Mouse (Mus musculus) cerebellum, adult 11-12 months (tissue): ENCODE measurements around the gene Mtfr1l.
A peak's percentile ranks its signal among the peaks of the same experiment; 100 is the strongest.

ENCODE experiments used
- DNase-seq: peaks from one replicate; pipeline ENCODE4 v3.0.0; 2022

Mtfr1l gene

DNA sequence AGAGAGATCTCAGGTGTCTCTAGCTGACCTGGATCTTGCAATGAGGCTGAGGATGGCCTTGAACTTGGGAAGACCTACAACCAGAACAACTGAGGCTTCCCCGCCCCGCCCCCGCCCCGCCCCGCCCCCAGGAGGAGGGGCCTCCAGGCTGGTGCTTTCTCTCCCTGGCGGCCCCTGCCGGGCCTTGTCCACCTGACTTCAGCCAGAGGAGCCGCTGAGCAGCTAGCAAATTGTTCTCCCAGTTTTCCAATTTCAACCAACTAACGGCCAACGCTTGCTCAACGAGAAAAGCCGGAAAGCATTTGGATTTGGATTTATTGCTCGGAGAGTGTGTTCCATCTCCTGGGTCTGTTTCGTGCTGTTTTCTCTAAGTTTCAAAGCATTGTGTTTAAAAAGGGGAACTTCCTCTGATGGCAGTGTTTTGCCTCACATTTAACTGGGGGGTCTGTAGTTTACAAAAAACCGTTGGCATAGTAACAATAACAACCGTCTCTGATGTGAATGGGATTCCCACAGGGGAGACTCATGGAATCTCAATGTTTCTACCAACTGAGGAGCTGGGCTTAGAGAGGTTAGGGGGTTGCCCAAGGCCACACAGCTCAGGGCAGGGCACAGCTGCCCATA lies 22.6 kb upstream of the Mtfr1l start:
- no peak for DNase-seq

DNA sequence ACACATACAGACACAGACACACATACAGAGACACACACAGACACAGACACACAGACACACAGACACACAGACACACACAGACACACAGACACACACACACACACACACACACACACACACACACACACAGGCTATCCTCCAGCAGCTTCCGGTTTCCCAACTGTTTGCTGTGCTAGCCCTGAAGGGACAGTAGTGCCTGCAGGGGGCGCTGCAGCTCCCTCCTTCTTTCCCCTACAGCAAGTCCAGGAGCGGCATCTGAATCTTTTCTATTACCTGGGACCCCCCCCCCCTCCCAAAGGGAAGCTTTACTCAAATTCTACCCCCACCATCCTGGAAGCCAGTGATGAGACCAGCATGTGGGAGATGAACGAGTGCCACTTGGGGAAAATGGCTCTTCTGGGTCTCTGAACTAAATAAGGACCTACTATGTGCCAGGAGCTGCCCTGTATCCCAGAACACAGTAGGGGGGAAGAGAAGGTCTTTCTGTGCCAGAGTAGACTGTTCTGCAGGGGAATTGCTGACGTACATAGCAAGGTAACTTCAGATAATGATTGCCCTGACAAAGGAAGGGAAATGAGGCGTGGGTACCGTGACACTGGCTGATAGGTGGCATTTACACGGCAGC lies 20.9 kb upstream of the Mtfr1l start:
- DNase-seq = no peak

DNA sequence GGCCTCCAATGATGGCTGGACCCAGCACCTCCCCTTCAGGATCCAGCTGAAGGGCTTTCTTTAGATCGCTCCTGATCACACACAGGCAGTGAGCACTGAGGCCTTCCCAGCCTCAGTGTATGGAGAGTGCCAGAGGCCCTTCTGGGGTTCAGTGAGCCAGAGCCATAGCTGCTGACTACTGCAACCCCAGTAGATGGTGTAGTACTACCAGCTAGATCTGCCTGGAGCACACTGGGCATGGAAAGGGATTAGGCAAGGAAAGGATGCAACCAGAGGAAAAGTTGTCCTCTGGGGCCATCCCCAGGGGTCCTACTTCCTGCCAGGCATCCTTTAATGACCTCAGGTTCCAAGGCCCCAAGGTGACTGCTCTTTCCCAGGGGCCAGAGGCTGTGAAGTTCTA lies 18.4 kb upstream of the Mtfr1l start:
- no peak for DNase-seq

DNA sequence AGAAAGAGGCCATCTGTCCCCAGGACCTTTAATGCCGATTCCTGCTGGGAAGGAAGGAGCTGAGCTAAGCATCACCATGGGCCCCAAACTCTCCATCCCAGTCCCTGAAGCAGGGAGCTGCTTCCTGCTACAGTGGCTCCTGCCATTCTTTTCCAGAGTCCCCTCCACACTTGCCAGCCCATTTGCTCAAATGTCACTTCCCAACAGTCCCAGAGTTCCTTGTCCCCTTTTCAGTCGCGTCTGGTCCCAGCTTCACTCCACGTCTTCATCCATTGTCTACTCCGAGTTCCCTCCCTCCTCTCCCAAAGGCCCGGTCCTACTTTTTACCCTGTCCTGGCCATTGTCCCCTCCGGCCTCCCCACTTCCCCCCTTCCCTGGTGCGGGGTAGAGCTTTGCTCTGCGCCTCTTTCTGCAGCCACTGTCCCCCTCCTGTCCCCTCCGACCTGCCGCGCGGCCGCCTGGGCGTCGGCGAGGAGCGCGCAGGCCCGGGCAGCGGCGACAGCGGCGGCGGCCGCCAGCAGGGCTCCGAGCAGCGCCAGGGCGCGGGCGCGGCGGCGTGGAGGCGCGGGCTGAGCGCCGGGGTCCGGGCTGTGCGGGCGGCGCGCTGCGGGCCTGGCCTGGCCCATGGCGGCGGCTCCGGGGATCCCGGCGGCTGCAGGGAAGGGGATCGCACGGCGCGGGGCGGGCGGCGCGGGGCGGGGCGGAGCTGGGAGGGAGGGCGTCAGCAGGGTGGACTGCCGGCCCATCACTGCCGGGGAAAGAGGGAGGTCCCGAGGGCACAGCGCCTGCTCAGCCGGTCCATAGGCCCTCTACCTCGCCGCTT lies 16.5 kb upstream of the Mtfr1l start, which contains the start of gene Selenon:
TSS of gene Selenon (minus strand) at position 673 of the 823 bp plus-strand sequence.
- peak; percentile 70 for DNase-seq

DNA sequence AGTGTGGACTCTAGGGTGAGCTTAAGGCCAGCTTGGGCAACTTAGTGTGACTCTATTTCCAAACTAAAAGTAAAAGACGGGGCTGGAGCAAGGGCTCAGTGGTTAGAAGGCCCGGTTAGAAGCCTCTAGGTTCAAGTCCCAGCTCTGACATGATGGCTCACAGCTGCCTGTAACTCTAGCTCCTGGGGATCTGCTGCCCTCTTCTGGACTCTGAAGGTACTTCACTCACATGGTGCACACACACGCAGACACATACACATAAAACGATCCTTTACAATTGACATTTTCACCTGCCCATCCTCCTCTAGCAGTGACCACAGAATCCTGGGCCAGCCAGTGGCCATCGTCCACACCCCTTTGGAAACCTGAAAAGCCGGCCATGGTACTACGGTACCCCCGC lies 14.7 kb upstream of the Mtfr1l start:
- no peak for DNase-seq

DNA sequence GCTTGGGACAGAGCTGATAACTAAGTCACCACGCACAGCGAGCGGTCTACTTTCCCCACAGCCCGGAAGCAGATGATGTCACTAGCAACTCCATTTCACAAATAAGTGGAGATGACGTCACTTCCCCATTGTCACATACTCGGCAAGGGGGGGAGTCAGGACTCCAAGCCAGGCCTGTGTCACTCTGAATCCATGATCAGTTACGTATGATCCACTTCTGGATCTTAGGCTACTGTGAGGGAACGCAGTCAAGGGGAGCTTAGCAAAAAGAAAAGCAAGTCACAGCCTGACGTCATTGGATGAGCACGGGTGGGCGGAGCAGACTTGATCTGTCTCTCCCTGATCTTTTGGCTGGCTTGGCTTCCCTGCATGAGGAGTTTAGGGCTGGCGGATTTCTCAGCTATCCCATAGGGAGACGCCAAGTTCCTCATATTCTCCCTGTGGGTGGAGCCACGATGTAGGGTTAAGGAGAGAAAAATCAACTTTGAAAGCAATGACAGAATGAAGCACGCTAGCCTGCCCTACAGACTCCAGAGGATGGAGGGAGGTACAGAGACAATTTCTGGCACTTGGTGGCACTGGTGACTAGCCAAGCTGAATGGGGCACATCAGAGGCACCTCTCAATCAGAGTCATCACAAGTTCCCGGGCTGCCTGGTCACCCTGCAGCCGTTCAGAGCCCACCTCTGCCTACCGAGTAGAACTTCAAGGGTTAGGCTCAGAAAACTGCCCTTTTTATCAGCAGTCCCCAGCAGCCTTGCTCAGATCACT lies 13.2 kb upstream of the Mtfr1l start:
- DNase-seq = no peak

DNA sequence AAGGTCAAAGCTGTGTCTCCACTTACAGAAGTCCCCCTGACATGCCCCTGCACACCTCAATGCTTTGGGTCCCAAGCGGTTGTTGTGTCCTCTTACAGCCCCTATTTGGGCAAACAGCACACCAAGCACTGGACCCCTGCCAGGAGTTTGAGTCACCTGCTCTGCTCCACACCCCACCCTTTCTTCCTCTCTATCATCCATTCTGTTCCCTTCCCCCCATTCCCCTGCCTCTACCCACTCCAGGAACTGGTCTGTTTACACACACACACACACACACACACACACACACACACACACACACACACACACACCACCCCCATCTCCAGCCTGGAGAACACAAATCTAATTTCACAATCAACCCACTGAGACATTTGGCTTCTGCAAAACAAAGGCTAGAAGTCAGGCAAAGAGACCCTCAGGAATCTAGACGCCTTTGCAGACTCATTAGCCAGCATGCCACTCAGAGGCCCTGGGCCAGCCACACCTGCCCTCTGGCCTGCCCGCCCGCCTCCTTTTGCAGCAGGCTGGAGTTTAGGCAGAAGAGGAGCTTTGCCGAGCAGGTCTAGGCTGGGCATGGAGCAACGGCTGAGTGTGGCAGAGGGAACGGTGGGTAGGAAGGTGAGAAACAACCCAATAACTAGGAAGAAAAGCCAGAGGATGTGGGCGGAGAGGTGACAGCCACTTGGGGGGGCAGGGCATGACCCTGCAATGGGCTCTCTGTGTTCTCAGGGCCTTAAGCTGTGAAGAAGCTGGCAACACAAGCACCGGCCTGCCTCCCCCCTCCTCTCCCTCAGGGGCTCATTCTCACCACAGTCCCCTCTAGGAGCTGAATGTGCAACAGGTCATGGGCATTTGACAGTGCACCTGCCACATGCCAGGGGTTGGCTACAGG lies 11.9 kb upstream of the Mtfr1l start:
- DNase-seq = peak; percentile 57

DNA sequence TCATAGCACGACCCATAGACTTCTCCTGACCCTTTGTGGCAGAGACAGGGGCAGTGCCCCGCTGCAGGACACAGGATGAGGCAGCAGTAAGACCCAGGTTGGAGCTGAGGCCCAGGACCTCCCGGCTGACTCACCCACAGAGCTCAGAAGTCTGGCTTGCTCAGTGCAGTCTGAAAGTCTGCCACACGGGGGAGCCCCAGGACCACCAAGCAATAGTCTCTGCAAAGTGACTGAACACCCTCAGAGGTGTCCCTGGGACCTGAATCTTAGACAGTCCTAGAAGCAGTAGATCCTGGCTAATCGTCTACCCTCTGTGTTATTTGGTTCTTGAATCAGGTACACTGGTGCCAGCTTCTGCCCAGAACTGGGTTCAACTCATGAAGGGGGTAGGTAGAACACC lies 8.1 kb upstream of the Mtfr1l start:
- peak; percentile 86 for DNase-seq

DNA sequence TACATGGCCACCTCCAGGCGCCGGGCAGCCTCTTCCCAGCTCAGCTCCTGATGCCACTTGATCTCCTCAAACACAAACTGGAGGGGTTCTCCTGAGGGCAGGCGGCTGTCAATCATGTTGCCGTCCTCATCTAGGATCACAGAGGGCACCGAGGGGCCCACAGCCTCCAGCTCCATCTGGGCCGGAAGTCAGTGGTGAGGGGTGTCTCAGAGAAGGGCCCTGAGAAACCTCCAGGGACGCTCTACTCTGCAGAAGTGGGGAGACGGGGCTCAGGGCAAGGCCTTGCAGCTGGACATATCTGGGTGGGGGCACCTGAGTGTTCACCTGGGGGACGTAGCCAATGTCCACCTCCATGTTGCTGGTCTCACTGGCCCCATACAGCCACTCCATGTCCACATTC lies 7.5 kb upstream of the Mtfr1l start:
- peak; percentile 45 for DNase-seq

DNA sequence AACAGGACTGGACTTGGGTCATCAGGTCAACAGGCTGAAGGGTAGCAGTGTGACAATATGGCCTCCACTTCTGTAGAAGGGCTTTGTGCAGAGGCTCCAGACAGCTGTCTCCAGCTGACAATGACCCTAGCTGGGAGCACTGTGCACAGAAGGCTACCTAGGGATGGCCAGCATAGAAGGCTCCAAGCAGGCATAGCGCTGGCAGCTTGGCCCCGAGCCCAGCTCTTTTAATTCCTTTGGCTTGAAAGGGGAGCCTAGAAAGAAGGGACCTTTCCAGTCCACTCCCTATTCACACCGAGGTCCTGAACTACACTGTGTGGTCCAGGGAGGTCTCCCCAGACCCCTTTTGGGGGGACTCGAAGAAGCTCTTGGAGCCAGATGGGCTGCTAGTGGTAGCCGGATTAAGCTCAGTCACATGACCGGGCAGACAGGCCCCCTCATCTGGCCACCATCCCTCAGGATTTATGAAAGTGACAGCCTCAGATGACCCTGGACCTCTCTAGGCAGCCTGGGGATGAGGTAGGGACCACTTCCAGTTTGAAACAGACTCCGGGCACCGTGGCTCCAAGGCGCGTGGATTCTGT lies 3.9 kb upstream of the Mtfr1l start:
- DNase-seq = peak; percentile 50

DNA sequence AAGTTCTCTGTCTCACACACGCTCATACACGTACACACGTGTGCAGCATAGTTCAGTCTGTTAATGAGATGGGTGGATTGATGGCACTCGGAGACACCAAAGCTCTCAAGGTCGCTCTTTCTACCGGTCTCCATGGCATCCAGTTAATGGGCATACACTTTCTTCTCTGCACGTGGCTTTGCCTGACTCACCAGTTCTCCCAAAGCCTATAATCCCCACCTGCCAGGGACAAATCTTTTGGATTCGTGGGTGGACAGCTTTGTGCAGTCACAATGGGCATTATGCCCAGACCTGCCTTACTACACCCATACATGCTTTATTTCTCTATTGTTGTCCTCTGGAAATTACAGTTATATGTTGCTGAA lies 582 bp upstream of the Mtfr1l start:
- DNase-seq = peak; percentile 54

DNA sequence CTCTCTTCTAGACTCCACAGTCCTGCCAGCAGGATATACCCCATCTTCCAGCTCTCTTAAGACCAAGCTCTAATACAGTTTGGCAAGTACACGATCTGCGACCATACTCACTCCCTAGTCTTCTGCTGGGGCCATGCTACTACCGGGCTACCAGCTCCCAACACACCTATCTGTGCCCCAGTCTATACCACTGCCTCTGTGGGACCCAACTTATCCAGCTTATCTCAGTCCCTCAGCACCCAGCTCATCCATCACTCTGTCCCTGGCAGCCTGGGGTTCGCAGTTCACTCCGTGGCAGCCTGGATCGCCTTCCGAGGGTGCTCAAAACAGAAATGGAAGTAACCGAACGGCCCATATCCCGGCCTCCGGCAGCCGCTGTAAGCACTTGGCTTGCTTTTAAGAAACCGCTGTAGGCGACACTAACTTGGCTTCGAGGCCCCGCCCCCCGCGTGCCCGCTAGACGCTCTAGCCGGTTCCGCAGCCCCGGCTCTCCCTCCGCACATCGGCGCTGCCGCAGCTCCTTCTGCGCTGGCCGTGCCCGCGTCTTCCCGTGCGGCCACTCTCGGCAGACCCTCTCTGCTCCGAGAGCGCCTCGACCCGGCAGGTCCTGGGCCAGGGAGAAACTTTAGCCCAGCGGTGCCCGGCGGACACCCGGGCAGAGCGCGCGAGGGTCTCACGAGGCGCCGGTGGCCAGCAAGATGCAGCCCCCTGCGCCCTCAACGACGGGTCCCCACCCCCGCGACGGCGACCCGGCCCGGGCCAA lies 882 bp downstream of the Mtfr1l start:
- peak; percentile 61 for DNase-seq

DNA sequence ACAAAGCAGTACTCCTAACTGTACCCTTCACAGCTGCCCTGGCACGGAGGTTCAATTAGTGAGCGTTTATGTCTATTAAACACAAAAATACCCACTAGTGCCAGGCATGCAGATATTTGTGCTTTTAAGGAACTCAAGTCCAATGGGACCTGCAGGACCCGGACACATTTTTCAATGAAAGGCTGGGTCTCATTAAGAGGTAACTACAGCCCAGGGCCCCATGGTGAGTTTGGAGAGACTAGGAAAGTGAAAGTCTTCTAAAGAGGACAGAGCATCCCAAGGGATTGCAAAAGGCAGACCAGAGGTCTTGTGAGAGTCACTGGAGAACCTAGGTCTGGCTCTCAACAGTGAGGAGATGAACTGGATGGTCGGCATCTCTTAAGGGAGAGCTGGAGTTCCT lies 1.8 kb downstream of the Mtfr1l start:
- no peak for DNase-seq

DNA sequence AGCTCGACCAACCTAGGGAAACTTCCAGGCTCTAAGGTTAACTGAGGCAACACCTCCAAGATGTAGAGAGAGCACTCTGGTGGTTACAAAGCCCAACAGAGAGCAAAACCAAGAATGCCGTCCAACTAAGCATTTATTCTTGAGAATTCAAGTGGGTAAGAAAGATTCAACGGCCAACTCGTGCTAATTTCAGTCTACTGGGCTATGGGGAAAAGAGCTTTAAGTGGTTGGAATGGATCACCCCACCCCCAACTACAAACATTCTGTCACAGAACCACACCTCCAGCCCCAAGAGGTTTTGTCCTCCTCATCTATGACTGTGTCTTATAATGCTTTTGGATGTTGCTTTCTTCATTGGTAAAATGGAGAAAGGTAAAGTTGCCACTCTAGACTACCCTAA lies 2.3 kb downstream of the Mtfr1l start:
- no peak for DNase-seq

DNA sequence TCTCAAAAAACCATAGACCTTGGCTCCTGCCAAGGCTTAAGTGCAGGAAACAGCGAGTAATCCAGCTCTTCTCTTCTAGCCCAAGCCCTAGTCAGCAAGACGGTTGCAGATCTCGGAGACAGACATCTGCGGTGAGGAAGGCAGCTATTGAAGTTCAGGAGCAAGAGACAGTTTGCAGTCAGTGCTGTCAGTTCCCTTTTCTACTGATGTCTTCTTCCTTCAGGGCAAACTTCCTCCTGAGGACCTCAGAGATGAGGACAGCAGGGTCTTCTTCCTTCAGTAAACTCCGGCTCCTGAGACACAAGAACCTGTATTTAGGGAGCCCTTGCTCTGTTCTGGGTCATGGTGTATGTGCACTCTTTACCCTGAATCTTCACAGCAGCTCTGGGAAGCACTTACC lies 9.0 kb downstream of the Mtfr1l start:
- no peak for DNase-seq

DNA sequence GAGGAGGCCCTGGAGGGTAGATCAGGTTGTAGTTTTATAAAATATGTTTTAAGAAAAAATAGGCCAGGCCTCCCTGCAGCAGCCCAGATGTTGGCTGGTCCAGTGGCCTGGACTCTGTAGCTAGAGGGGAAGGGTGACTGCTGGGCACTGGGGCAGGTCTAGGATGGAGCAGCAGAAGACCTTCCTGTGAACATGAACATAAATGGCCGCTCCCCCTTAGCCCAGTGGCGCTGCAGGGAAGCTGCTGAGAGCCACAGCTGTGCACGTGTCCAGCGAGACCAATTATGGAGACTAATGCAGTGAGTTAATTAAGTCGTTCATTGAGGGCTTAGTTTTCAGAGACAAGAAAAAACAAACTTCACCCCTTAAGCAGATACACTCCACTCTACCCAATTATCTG lies 9.4 kb downstream of the Mtfr1l start:
- DNase-seq = no peak

DNA sequence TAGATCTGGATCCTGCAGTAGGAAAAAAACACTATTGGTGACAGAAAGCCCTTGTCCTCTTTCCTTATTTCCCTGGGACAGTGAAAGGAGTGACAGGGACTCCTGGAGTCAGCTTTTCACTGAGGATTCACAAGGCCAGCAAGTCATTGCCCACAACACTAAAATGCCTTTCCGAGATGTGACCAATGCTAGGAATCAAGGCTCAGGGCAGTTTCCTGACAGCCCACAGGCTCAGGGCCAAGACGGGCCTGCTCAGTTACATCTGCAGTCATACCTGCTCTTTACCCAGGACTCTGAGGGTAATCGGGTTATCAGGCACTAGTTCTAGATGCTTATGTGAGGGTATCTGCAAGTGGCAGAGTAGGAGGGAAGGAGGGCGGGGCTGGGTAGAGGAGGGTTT lies 11.7 kb downstream of the Mtfr1l start:
- no peak for DNase-seq

DNA sequence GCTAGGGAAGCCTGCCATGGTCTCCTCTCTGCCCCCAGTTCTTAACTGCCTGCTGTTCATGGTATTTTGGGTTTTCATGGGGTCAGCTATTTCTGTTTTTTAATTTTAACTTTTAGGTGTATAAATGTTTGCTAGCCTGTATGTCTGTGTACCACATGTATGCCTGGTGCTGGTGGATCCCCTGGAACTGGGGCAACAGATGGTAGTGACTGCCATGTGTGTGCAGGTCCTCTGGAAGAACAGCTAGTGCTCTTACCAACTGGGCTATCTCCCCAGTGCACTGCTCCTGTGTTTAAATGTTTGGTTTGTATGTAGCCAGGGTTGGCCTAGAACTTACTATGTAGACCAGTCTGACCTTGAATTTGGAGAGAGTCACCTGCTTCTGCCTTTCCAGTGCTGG lies 15.9 kb downstream of the Mtfr1l start:
- no peak for DNase-seq

DNA sequence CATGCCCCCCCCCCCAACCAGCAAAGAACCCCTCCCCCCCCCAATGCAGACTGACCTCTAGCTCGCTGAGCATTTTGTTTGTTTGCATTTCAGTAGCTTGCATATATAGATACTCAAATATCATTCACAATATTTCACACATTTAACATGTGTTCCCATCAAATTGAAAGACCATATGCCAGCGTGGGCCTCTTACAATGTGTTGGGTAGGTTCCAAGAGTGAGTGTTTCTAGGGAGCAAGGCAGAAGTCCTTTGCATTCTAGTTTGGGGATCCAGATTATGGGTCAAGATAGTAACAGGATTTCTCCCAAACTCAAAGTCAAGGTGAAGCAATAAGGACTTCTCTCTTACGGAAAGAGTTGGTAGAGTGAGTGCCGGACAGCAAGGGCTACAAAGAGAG lies 16.6 kb downstream of the Mtfr1l start:
- DNase-seq = no peak

DNA sequence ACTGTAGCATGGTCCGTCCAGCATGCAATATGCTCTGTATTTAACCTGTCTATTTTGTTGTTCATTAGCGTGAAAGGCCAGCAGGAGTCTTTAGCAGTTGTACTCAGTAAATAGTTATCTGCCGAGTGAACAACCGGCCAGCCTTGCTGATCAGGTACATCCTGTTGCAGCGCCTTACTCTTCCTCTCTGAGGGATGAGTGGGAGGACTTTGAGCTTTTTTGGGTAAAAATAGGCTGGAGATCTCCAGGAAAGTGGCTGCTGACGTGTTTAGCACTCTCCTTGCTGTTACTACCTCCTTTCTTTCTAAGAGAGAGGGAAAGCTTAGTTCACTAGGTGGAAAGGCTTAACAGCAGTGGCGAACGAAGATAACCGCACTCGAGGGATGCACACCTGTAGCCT lies 17.5 kb downstream of the Mtfr1l start:
- no peak for DNase-seq

DNA sequence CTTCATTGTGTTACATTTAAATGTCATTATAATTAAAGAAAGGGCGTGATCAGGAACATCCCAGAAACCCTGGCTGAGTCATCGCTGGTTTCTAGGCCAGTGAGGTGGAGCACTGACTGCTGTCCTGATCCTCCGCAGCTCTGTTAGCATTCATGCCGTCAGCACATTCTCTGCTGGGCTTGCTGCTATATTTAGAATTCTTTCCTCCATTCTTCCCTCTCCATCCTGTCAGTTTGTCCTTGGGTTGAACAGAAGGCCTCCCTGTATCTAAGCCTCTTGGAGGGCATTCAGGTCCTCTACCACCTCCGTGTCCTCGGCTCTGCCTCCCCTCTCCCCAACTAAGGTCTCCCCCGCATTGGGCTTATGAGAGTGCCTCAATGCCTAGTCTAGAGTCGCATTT lies 18.2 kb downstream of the Mtfr1l start:
- peak; percentile 33 for DNase-seq
